Mouse (Mus musculus): Measurements from ENCODE around the gene Troap. TPM values are rescaled to one million over a fixed set of nuclear protein-coding genes. Genes with fewer than 3 reads are reported as not detected.
A peak's percentile ranks its signal among the peaks of the same experiment; 100 is the strongest.

Gene Troap
- total and polyA plus RNA-seq, 3 experiments, result 25.8 to 70.2 TPM; not detected in 1

- peak overlapping the region; percentile 17; the same call in 1 of the 2 replicates for H3K27ac ChIP-seq (ENCODE audit: control insufficient read depth, low read depth, low read length)
- H3K9me3 ChIP-seq (replicated peaks; ENCODE audit: insufficient read depth, low read length), result no peaks in the 10 kb centered on the region
- peak; percentile 43; the same call in 1 of the 2 replicates for TF ChIP-seq MAZ (IDR thresholded peaks at IDR 0.05; ENCODE audit: low read depth, low read length)
- TF ChIP-seq RAD21 (IDR thresholded peaks at IDR 0.05; ENCODE audit: low read depth, low read length), result peak; percentile 93
- no peak for TF ChIP-seq TBP (IDR thresholded peaks at IDR 0.05; ENCODE audit: low read depth, low read length)
- 0 out of 2 replicates have a peak, but pooled peaks have one; percentile 10 for TF ChIP-seq MAX (IDR thresholded peaks at IDR 0.05; ENCODE audit: low read length)
- TF ChIP-seq SIN3A (IDR thresholded peaks at IDR 0.05; ENCODE audit: low read length), result 0 out of 2 replicates have a peak, but pooled peaks have one; percentile 48
- peak; percentile 73 for TF ChIP-seq SMC3 (IDR thresholded peaks at IDR 0.05; ENCODE audit: low read depth, low read length)
- peak; percentile 75 to 94 (median 85) for TF ChIP-seq CTCF (IDR thresholded peaks at IDR 0.05 in 2 of 3, conservative IDR thresholded peaks at IDR 0.05 in 1 of 3; ENCODE audit: control insufficient read depth in 1 of 3, insufficient read depth in 1 of 3, low read depth in 2 of 3, low read length in 3 of 3, poor library complexity in 1 of 3, severe bottlenecking in 1 of 3)
- peak; percentile 60 for TF ChIP-seq ZNF384 (IDR thresholded peaks at IDR 0.05; ENCODE audit: low read depth, low read length)
- no peak for TF ChIP-seq MYC (IDR thresholded peaks at IDR 0.05; ENCODE audit: low read depth, low read length)
- no peak for TF ChIP-seq KAT2A (conservative IDR thresholded peaks at IDR 0.05; ENCODE audit: low read depth, low read length)
- TF ChIP-seq ZC3H11A (IDR thresholded peaks at IDR 0.05; ENCODE audit: low read depth, low read length), result peak; percentile 66
- H3K36me3 ChIP-seq (ENCODE audit: control insufficient read depth in 1 of 2, insufficient read depth in 2 of 2, low read length in 2 of 2), result peaks cover 0 to 3% of the 10 kb centered on the region in 2 experiments; a peak in 1 of 4 replicates
- peak overlapping the region; percentile 21 to 40; a peak in 3 of 4 replicates for H3K4me3 ChIP-seq (ENCODE audit: control insufficient read depth in 1 of 2, insufficient read depth in 1 of 2, low read depth in 2 of 2, low read length in 2 of 2)
- no peaks in the 10 kb centered on the region for H3K79me2 ChIP-seq (ENCODE audit: control insufficient read depth, insufficient read depth, low read length, poor library complexity)
- H3K27me3 ChIP-seq (ENCODE audit: control insufficient read depth in 1 of 2, insufficient read depth in 2 of 2, low read length in 2 of 2), result peaks cover 0 to 5% of the 10 kb centered on the region in 2 experiments; a peak in 2 of 4 replicates
- peak; percentile 85 for DNase-seq (ENCODE audit: low read depth, low spot score)
- H3K4me1 ChIP-seq (ENCODE audit: control insufficient read depth in 1 of 2, insufficient read depth in 2 of 2, low read length in 2 of 2), result peaks cover 2% of the 10 kb centered on the region in 2 experiments; a peak in 2 of 4 replicates
- H3K9ac ChIP-seq (ENCODE audit: control insufficient read depth, low read depth, low read length, poor library complexity, severe bottlenecking), result peak overlapping the region; percentile 52
Observed at GRCm38 (mm10) chr15:99049473-99050253, 24.7 kb upstream of the Troap start.

DNA sequence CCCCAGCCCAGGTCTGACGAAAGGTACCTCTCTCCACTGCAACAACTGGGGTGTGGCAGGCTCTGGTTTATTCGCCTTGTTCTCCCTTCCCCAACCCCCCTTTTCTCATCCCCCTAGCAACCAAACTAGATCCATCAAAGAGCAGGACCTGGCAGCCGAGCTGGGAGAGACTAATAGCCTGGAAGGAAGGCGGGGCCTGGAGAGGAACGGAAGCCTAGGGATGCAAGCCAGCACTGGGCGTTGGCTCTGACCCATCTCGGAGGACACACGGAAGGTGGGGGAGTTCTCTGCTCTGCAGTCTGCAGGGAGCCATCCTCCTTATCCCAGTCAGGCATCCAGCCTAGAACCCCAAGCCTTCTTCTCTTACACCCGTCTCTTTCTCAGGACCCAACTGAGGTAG lies 21.0 kb upstream of the Troap start:
- H3K27me3 ChIP-seq (ENCODE audit: control insufficient read depth in 1 of 2, insufficient read depth in 2 of 2, low read length in 2 of 2), result peaks cover 1 to 5% of the 10 kb centered on the region in 2 experiments; a peak in 3 of 4 replicates
- no peak overlapping the region for H3K9ac ChIP-seq (ENCODE audit: control insufficient read depth, low read depth, low read length, poor library complexity, severe bottlenecking)
- no peaks in the 10 kb centered on the region for H3K79me2 ChIP-seq (ENCODE audit: control insufficient read depth, insufficient read depth, low read length, poor library complexity)
- peaks cover 2% of the 10 kb centered on the region in 2 experiments; a peak in 2 of 4 replicates for H3K4me1 ChIP-seq (ENCODE audit: control insufficient read depth in 1 of 2, insufficient read depth in 2 of 2, low read length in 2 of 2)
- H3K36me3 ChIP-seq (ENCODE audit: control insufficient read depth in 1 of 2, insufficient read depth in 2 of 2, low read length in 2 of 2), result peaks cover 0 to 3% of the 10 kb centered on the region in 2 experiments; a peak in 1 of 4 replicates
- no peak overlapping the region for H3K4me3 ChIP-seq (ENCODE audit: control insufficient read depth in 1 of 2, insufficient read depth in 1 of 2, low read depth in 2 of 2, low read length in 2 of 2)
- DNase-seq (ENCODE audit: low read depth, low spot score), result no peak
- H3K9me3 ChIP-seq (replicated peaks; ENCODE audit: insufficient read depth, low read length), result no peaks in the 10 kb centered on the region
- TF ChIP-seq ZMIZ1 (IDR thresholded peaks at IDR 0.05; ENCODE audit: low read depth, low read length) (no peak), GATA1 (IDR thresholded peaks at IDR 0.05; ENCODE audit: low read depth, low read length) (no peak), KAT2A (conservative IDR thresholded peaks at IDR 0.05; ENCODE audit: low read depth, low read length) (no peak), RAD21 (IDR thresholded peaks at IDR 0.05; ENCODE audit: low read depth, low read length) (no peak), CHD2 (IDR thresholded peaks at IDR 0.05; ENCODE audit: low read length) (no peak), CHD1 (IDR thresholded peaks at IDR 0.05; ENCODE audit: low read depth, low read length) (no peak), USF1 (IDR thresholded peaks at IDR 0.05; ENCODE audit: low read depth, low read length) (no peak), ZKSCAN1 (IDR thresholded peaks at IDR 0.05; ENCODE audit: low read depth, low read length) (no peak), POLR2AphosphoS5 (IDR thresholded peaks at IDR 0.05; ENCODE audit: borderline replicate concordance, low read depth, low read length) (no peak), JUND (IDR thresholded peaks at IDR 0.05; ENCODE audit: low read depth, low read length) (no peak), POLR2AphosphoS2 (IDR thresholded peaks at IDR 0.05; ENCODE audit: low read length) (no peak), USF2 (IDR thresholded peaks at IDR 0.05; ENCODE audit: borderline replicate concordance in 1 of 2, insufficient read depth in 1 of 2, low read depth in 1 of 2, low read length in 2 of 2) (no peak), SIN3A (IDR thresholded peaks at IDR 0.05; ENCODE audit: low read length) (no peak), ZC3H11A (IDR thresholded peaks at IDR 0.05; ENCODE audit: low read depth, low read length) (no peak), HCFC1 (IDR thresholded peaks at IDR 0.05; ENCODE audit: low read depth, low read length) (no peak), MYC (IDR thresholded peaks at IDR 0.05; ENCODE audit: low read depth, low read length) (no peak), MYB (IDR thresholded peaks at IDR 0.05; ENCODE audit: low read depth, low read length) (no peak), E2F4 (IDR thresholded peaks at IDR 0.05; ENCODE audit: borderline replicate concordance, low read depth, low read length) (no peak)
- no peak overlapping the region for H3K27ac ChIP-seq (ENCODE audit: control insufficient read depth, low read depth, low read length)

Measured in MEL (cell line).